Mouse (Mus musculus) cerebellum, adult 2 months (tissue): ENCODE measurements around the gene Map1s. TPM values are rescaled to one million over a fixed set of nuclear protein-coding genes. Genes with fewer than 3 reads are reported as not detected.
A peak's percentile ranks its signal among the peaks of the same experiment; 100 is the strongest.

ENCODE experiments used
- DNase-seq, 2 experiments: peaks; one replicate each; pipeline ENCODE4 v3.0.0; 2021
- H3K27ac ChIP-seq: fragments of 200-500 bp; 2 replicates; pipeline ENCODE4 v1.5.1; 2012; ENCODE audit warnings: low read length, control low read depth, inconsistent platforms; ENCODE audit not compliant: insufficient read depth
- H3K27me3 ChIP-seq: fragments of 200-500 bp; 2 replicates; pipeline ENCODE4 v1.6.1; 2012; ENCODE audit warnings: inconsistent platforms, mild to moderate bottlenecking, low read length, moderate library complexity; ENCODE audit not compliant: control insufficient read depth, insufficient read depth
- H3K4me1 ChIP-seq: fragments of 200-500 bp; 2 replicates; pipeline ENCODE4 v1.6.1; 2011; ENCODE audit warnings: low read length; ENCODE audit not compliant: control insufficient read depth, insufficient read depth
- H3K4me3 ChIP-seq: fragments of 200-500 bp; replicated peaks from 2 replicates; pipeline ENCODE3; 2011; ENCODE audit warnings: mild to moderate bottlenecking, low read depth, low read length, control low read depth; ENCODE audit not compliant: insufficient read depth
- CTCF ChIP-seq: fragments of 200-500 bp; IDR thresholded peaks from 2 replicates; pipeline ENCODE4 v1.5.1; 2011; ENCODE audit warnings: low read depth, mild to moderate bottlenecking, control low read depth, low read length, moderate library complexity, borderline replicate concordance; ENCODE audit not compliant: insufficient read depth
- POLR2A ChIP-seq: fragments of 200-500 bp; IDR thresholded peaks from 2 replicates; pipeline ENCODE4 v1.6.1; 2011; ENCODE audit warnings: low read length, control low read depth, borderline replicate concordance; ENCODE audit not compliant: insufficient read depth
- WGBS: fragments of 180-500 bp; shearing (Covaris S2); methylation state at CpG from one replicate; pipeline ENCODE4 v1.1.7; 2018; 5-methylcytosine and 5-hydroxymethylcytosine counted together
- polyA plus RNA-seq: library from polyadenylated mRNA; depleted of rRNA; stranded (reverse); fragments of >200 nt; gene quantifications from 2 replicates; pipeline ENCODE4 v1.2.3, GENCODE M21; 2012

Map1s gene
- polyA plus RNA-seq, 1 experiment, result 53.4 TPM

GRCm38 (mm10) chr8:70924151-70924550, 18.4 kb downstream of the Map1s start:
- 86% methylated on average over 4 of the region's 4 CpGs for WGBS
- H3K4me3 ChIP-seq, result no peak overlapping the region
- no peaks in the 10 kb centered on the region for H3K4me1 ChIP-seq
- no peak for DNase-seq
- no peak overlapping the region for H3K27ac ChIP-seq
- H3K27me3 ChIP-seq, result no peaks in the 10 kb centered on the region
- no peak for TF ChIP-seq POLR2A
- no peak for TF ChIP-seq CTCF

- WGBS, result 95% methylated on average over 4 of the region's 4 CpGs
- H3K27ac ChIP-seq, result no peak overlapping the region
- TF ChIP-seq POLR2A, result no peak
- TF ChIP-seq CTCF, result no peak
- H3K27me3 ChIP-seq, result no peaks in the 10 kb centered on the region
- peak in 1 of 2 experiments; percentile 1 for DNase-seq
- no peak overlapping the region for H3K4me3 ChIP-seq
- no peaks in the 10 kb centered on the region for H3K4me1 ChIP-seq
These were observed 20.0 kb downstream of the Map1s start for GRCm38 (mm10) chr8:70925754-70926153.

DNA sequence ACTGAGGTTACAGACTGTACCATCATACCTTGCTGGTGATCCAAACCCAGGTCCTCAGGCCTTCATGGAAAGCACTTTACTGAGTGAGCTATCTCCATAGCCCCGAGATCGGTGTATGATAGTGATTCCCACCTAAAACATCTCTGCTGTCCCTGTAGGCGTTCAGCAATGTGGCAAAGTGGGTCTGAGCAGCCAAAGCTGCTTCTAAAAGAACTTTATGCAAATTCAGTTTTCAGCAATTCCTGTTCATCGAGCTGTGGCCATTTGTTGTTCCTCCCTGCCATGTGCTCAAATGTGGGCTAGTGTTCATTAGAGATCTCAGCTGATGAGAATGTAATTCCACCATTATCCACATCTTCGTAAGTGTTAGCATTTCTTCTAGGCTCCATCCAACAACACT, 20.7 kb downstream of the Map1s start:
- Histone ChIP-seq H3K4me1 (no peaks in the 10 kb centered on the region), H3K27ac (no peak overlapping the region), H3K4me3 (no peak overlapping the region), H3K27me3 (no peaks in the 10 kb centered on the region)
- no peak for TF ChIP-seq CTCF
- 94% methylated on average over 5 of the region's 5 CpGs for WGBS
- peak in 1 of 2 experiments; percentile 1 for DNase-seq

DNA sequence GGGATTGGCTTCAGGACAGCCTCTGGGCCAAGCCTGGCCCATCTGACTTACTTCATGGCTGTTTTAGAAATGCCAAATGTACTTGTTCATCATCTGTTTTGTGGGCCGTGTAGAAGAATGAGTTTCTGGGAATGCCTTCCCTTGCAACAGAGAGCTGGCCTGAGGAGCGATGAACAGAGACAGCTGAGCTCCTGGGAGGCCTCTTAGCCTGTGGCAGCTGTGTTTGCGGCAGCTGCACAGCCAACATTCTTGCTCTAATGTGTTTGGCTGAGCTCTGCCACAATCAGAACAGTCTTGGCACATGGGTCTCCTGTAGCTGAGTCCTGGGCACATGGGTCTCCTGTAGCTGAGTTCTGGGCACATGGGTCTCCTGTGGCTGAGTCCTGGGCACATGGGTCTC, 22.4 kb downstream of the Map1s start:
- Histone ChIP-seq H3K4me3 (no peak overlapping the region), H3K27ac (no peak overlapping the region), H3K27me3 (no peaks in the 10 kb centered on the region), H3K4me1 (no peaks in the 10 kb centered on the region)
- 43% methylated on average over 3 of the region's 3 CpGs for WGBS
- peak in 1 of 2 experiments; percentile 0 for DNase-seq
- TF ChIP-seq POLR2A (no peak), CTCF (no peak)

- Histone ChIP-seq H3K27ac (no peak overlapping the region), H3K4me1 (no peaks in the 10 kb centered on the region), H3K27me3 (no peaks in the 10 kb centered on the region), H3K4me3 (no peak overlapping the region)
- TF ChIP-seq CTCF, result no peak
- TF ChIP-seq POLR2A, result no peak
- WGBS, result 42% methylated on average over 5 of the region's 5 CpGs
- DNase-seq, result peak in 1 of 2 experiments; percentile 3
These were observed 23.1 kb downstream of the Map1s start for GRCm38 (mm10) chr8:70928778-70929322.

- TF ChIP-seq CTCF (no peak), POLR2A (no peak)
- no peaks in the 10 kb centered on the region for H3K27me3 ChIP-seq
- H3K4me1 ChIP-seq, result no peaks in the 10 kb centered on the region
- 52% methylated on average over 11 of the region's 11 CpGs for WGBS
- DNase-seq, result peak in 1 of 2 experiments; percentile 4
- H3K4me3 ChIP-seq, result no peak overlapping the region
- H3K27ac ChIP-seq, result no peak overlapping the region
These were observed 26.0 kb downstream of the Map1s start for GRCm38 (mm10) chr8:70931731-70932130.

GRCm38 (mm10) chr8:70933036-70933435, 27.3 kb downstream of the Map1s start:
- WGBS, result 78% methylated on average over 4 of the region's 4 CpGs
- Histone ChIP-seq H3K27me3 (no peaks in the 10 kb centered on the region), H3K4me3 (no peak overlapping the region), H3K27ac (no peak overlapping the region), H3K4me1 (no peaks in the 10 kb centered on the region)
- TF ChIP-seq POLR2A (no peak), CTCF (no peak)
- peak in 1 of 2 experiments; percentile 1 for DNase-seq

GRCm38 (mm10) chr8:70934786-70935185, 29.1 kb downstream of the Map1s start:
- H3K27me3 ChIP-seq, result no peaks in the 10 kb centered on the region
- WGBS, result 23% methylated on average over 7 of the region's 7 CpGs
- DNase-seq, result peak in 1 of 2 experiments; percentile 2
- H3K27ac ChIP-seq, result no peak overlapping the region
- H3K4me1 ChIP-seq, result no peaks in the 10 kb centered on the region
- no peak overlapping the region for H3K4me3 ChIP-seq
- no peak for TF ChIP-seq CTCF
- no peak for TF ChIP-seq POLR2A
